Mouse (Mus musculus) liver, postnatal 0 days (tissue): ENCODE results near the gene Flrt1.

Experiments used
- CTCF ChIP-seq: sonication (generic); IDR thresholded peaks from 2 replicates; pipeline ENCODE4 v1.5.1; 2016; ENCODE audit warnings: antibody characterized with exemption, low read depth
- EP300 ChIP-seq: IDR thresholded peaks from 2 replicates; pipeline ENCODE4 v1.6.1; 2016; ENCODE audit warnings: antibody characterized with exemption, low read depth, mild to moderate bottlenecking

- no peak for TF ChIP-seq CTCF
- no peak for TF ChIP-seq EP300
Measured at GRCm38 (mm10) chr19:7103349-7103992, 2.1 kb downstream of the Flrt1 start.
